Mouse (Mus musculus): Measurements from ENCODE around the gene Ipmk.
"Not testable (repeated sequence)": the region's sequence is repeated elsewhere in the genome, so short reads cannot be mapped to it uniquely, and the experiment has no call there.

The Ipmk gene

GRCm38 (mm10) chr10:71422047-71423037 lies 74.8 kb downstream of the Ipmk start:
- DNase-seq (ENCODE audit: low spot score) = peak; percentile 72

- no peak for DNase-seq (ENCODE audit: low spot score)
Observed at GRCm38 (mm10) chr10:71426740-71427139, 79.2 kb downstream of the Ipmk start.

GRCm38 (mm10) chr10:71427381-71427780 lies 79.8 kb downstream of the Ipmk start:
- no peak for DNase-seq (ENCODE audit: low spot score)

GRCm38 (mm10) chr10:71428246-71428864 lies 80.8 kb downstream of the Ipmk start:
- DNase-seq (ENCODE audit: low spot score) = no peak

GRCm38 (mm10) chr10:71430661-71431060 lies 83.1 kb downstream of the Ipmk start:
- no peak for DNase-seq (ENCODE audit: low spot score)

- no peak for DNase-seq (ENCODE audit: low spot score)
Observed at GRCm38 (mm10) chr10:71443086-71443485, 95.5 kb downstream of the Ipmk start.

- no peak for DNase-seq (ENCODE audit: low spot score)
Observed at GRCm38 (mm10) chr10:71447661-71448060, 100.1 kb downstream of the Ipmk start.

- no peak for DNase-seq (ENCODE audit: low spot score)
Observed at GRCm38 (mm10) chr10:71448284-71448683, 100.7 kb downstream of the Ipmk start.

GRCm38 (mm10) chr10:71455355-71455754 lies 107.8 kb downstream of the Ipmk start:
- no peak for DNase-seq (ENCODE audit: low spot score)

GRCm38 (mm10) chr10:71462371-71462770 lies 114.8 kb downstream of the Ipmk start:
- not testable (repeated sequence) for DNase-seq (ENCODE audit: low spot score)

GRCm38 (mm10) chr10:71464417-71464816 lies 116.9 kb downstream of the Ipmk start:
- DNase-seq (ENCODE audit: low spot score) = no peak

GRCm38 (mm10) chr10:71468315-71468714 lies 120.8 kb downstream of the Ipmk start:
- no peak for DNase-seq (ENCODE audit: low spot score)

GRCm38 (mm10) chr10:71469751-71470150 lies 122.2 kb downstream of the Ipmk start:
- no peak for DNase-seq (ENCODE audit: low spot score)

- no peak for DNase-seq (ENCODE audit: low spot score)
Observed at GRCm38 (mm10) chr10:71472033-71472432, 124.5 kb downstream of the Ipmk start.

- DNase-seq (ENCODE audit: low spot score) = no peak
Observed at GRCm38 (mm10) chr10:71473590-71473989, 126.0 kb downstream of the Ipmk start.

- DNase-seq (ENCODE audit: low spot score) = no peak
Observed at GRCm38 (mm10) chr10:71476471-71477080, 129.0 kb downstream of the Ipmk start.

- DNase-seq (ENCODE audit: low spot score) = no peak
Observed at GRCm38 (mm10) chr10:71477147-71477546, 129.6 kb downstream of the Ipmk start.

GRCm38 (mm10) chr10:71479700-71480325 lies 132.2 kb downstream of the Ipmk start:
- peak; percentile 75 for DNase-seq (ENCODE audit: low spot score)
